Mouse (Mus musculus) heart, adult 11 months (tissue): ENCODE measurements at regions not wholly inside any gene's neighbourhood (a gene's known extent, or its start where the extent isn't known, plus 50 kb on each side); places are given as distances from the start of the nearest gene placed in this dataset.

ENCODE experiments used
- DNase-seq: peaks from one replicate; pipeline ENCODE4 v3.0.0; 2022

DNA sequence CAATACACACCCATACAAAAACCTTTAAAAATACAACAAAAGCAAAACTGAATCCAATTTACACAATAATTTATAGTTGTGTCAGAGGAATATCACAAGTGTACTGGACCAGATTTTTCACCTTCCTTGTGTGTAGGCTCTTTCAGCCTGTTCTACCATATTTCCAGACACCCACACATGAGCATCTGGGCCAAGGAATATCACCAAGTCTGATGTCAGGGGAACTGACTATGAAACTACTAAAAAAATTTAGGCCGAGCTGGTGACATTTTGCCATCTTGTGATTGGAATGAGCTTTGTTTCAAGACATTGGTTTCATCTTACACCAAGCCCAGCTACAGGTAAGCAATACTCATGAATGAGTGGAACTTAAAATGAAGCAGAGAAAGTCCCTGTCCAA is 234.9 kb upstream of the Emcn start:
- DNase-seq = no peak

DNA sequence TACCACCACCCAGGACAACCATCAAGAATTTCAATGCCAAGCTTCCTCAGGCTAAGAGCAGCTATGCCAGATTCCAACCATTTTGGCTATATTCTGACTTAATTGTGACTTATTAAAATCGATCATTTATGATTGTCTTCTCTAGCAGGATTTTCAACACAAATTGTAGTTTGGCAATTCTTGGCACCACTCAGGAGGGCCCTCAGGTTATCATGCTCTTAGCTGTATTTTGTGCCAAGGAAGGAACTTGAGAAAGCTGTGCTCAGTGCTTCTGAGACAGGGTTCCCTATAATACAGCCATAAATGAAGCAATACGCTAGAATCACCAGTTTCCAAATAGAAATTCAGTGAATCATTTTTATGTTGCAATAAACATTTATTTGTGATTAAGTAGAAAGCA is 232.7 kb upstream of the Emcn start:
- DNase-seq = no peak

DNA sequence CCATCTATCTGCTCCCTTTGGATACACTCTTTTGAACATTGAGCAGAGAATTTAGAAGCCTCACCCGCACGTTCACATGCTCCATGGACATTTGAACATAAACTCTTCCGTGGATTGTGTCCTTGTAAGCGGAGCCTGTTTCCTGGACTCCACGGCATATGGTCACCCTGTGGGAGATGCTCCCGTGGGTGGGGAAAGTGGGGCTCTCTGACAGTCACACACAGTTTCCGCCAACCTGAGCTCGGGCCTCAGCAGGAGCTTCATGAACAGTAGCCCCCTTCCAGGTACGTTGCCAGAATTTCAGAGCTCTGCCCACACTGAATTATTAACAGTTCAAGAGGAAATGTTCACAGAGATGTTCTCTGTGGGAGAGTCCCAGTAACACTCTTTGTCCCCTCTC is 231.1 kb upstream of the Emcn start:
- no peak for DNase-seq

DNA sequence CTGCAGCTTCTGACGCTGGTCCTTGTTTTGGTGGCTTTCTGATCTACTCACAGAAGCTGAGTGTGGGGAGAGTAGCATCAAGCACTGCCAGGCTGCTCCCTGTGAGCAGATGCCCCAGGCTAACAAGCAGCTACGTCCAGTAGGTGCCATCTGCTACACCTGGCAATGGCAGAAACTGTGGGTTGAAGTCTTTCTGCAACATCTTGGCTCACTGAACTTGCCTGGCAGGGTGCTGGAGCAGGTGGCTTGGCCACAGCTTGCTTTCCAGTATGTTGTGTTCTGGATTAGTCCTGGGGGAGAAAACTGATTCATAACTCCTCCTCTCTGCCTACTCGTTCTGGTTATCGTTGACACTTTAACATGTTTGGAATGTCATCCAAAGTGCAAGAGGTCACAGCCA is 230.4 kb upstream of the Emcn start:
- DNase-seq = no peak

DNA sequence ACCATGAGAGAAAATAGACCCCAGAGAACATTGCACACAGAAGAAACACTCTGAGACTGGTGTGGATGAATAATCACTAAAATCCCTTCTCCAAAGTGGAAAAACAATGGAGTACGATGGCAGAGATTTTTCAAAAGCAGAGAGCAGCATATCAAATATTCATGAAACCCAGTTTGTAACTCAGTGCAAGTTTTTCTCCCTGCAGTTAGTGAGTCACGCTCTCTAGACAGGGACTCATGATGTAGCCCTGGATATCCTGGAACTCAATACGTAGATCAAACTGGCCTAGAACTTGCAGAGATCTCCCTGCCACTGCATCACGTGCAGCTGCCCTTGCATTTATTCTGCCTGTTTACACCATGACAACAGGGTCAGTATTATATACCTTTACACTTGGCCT is 210.9 kb upstream of the Emcn start:
- DNase-seq = no peak

DNA sequence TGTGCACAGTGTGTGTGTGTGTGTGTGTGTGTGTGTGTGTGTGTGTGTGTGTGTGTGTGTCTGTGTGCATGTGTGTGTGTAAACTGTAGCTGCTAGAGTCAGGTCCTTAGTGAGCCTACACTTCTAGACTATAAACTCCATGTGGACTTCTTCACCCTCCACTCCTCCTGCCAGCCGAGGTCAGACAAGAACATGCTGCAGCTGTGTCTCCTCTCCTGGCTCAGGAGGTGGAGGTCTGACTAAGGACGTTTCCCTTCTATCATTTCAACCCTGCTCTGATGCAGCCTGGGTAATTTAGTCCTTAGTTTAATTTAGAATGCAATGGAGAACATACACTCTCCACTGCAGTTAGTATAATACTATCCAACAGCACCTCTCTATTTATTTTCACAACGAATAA is 198.8 kb upstream of the Emcn start:
- DNase-seq = no peak

DNA sequence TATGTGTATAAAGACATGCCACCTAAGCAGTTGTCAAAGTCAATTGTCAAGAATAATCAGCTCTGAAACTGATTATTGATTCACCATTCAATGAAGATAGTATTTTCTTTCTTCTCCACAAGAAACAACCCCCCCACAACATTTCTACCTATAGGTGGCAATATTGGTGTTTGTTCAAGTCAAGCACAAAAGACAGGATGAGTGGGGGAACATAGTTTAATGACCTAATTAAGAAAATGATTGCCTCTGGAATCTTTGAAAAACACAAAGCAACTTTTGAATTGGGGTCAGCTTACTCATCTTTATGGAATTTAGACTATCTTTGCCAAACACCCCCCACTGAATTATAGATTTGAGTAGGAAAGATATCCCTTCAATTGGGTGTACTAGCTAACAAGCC is 194.8 kb upstream of the Emcn start:
- no peak for DNase-seq

DNA sequence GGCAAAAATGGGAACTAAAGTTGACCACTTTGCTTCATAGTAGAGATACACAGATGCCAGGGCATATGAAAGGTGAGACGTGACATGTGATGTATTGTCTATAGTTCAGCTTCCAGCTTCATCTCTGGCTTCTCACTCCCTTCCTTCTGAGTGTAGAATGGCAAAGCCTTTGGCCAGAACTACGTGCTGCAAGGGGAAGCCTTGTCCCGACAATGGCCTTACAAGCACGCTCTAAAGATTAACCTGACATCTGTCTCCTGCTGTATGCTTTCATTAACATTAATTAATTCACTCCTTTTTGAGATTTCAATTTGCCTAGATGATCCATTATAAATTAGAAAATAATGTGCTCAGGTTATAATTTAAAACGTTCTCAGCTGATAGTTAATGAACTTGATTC is 193.5 kb upstream of the Emcn start:
- DNase-seq = no peak

DNA sequence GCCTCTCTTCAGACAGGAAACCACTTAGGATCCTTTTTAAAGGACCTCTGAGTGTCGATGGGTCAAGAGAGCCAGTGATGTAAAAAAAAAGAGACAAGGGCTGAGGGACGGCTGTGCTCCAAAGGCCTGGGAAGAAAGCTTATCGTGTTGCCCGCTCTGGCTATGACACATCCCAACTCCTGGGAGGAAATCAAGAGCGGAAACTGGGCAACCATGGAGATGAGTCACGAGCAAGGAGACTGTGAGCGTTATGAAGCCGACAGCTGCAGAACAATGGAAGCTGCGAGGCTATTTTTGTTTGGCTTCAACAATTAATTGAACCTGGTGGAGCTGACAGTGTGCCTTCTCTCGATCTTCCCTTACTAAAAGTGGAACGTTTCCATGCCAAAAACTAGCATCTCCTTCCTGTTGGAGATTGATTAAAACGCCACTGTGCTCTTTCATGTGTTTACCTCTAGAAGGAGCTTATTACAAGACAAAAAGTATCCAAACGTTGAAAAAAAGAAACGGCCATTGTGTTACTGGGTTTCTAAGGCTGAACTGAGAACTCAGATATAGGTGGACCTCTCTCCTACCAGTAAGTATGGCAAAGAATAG is 190.4 kb upstream of the Emcn start:
- DNase-seq = peak; percentile 98

DNA sequence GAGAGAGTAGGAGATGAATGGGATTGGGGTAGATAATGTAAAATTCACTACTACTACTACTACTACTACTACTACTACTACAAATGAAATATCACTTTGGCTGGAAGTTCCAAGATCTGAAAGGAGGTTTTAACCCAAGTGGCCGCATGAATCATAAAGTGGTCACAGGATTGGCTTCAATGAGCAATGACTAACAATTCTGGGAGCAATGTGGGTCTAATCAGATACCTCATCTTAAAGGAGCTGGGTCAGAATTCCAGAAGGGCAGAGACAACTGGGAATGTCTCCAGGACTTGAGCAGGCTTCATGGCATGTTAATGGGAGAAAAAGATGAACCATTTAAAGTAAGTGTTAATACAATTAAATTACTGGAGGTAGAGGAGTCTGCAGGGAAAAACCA is 189.4 kb upstream of the Emcn start:
- DNase-seq = no peak

DNA sequence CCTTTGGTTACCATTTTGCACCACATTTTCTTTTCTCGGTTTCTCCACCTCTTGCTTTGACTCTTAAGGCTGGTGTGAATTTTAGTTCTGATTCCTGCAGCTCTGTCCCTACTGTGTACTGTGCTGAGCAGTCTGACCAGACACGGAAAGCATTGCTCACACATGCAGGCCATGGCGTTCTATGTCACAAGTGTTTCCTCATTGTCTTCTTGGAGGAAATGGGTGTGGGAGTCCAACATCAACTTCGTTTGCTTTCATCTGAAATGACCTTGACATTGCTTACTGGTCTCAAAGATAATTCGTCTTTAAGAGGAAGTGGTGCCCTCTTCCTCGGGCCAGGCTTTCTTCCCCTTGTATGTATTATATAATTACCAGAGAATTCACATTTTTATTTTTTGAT is 187.6 kb upstream of the Emcn start:
- DNase-seq = peak; percentile 91

DNA sequence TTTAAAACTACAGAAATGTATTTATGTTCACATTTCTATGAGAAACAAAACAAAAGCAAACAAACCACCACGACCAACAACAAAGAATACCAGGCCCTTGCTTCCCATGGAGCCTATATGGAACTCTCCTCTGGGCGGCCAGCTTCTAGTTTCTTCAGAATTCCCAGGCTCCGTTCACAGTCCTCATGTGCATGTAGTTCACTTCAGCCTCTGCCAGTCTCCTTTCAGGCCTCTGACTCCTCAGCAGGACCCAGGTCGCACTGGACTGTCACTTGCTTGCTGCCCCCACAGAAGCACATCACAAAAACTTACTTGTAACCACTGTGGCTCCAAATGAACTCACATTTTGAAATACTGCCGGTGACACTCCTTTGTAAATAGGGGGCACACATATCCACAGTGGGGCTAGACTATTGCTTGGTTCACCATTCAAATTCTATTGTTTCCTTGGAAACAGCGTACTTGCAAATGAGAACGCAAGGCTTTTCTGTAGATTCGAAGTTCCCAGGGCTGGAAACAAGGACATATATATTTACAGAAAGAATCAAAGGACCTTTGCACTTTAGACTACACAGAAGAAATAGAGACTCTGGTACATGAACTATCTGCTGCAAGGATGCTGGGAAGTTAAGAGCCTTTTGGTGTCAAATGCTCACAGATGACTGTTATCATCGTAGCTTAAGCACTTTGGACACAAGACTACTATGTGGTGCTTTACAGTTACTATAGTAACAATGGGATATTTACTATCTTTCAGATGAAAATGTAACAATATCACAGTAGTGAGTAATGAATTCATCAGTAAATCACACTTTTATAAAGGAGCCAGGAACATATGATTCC is 186.4 kb upstream of the Emcn start:
- no peak for DNase-seq

DNA sequence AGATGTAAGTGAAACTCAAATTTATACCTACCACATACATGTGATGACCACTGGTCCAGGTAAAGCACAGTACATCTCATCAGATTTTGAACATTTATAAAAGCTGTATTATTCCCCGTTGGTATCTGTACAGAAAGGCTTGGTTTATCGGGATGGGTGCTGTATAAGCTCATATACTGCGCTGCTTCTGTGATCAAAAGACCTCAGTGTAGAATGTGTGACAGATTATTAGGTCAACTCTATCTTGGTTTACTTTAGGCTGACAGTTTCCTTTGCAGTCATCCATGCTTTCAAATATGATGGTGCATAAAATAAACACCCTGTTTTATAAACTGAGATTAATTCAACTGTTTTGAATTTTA is 185.8 kb upstream of the Emcn start:
- no peak for DNase-seq

DNA sequence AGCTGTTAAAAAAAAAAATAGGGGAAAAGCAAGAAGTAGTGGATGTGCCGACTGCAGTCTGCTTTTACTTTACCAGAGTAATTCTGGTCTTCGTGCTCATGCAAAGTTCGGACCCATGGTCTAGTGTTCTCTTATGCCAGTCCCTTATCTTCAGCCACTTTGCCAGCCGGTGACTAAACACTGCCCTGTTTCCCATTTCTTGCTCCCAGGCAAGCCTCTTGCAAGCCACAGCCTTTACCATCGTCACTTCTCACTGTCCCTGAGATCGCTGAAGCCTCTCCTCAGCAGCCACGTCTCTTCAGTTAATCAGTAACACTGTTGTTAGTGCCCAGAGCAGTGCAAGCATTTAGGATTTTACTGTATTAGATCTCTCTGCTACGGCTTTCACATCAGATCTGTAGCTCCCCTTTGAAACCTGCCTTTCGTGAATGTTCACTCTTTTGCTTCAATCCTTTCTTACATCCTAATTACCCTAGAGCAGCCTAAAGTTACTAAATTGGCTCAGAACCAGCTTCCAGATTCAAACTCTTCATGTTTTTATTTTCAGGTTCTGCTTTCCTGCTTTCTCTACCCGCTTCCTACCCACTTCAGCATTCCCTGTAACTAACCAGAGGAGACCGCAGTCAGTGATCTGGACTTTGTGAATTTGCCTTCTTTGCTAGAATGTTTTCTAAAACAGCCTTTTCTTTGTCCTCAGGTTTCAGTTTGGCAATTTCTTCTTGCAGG is 184.5 kb upstream of the Emcn start:
- DNase-seq = no peak

DNA sequence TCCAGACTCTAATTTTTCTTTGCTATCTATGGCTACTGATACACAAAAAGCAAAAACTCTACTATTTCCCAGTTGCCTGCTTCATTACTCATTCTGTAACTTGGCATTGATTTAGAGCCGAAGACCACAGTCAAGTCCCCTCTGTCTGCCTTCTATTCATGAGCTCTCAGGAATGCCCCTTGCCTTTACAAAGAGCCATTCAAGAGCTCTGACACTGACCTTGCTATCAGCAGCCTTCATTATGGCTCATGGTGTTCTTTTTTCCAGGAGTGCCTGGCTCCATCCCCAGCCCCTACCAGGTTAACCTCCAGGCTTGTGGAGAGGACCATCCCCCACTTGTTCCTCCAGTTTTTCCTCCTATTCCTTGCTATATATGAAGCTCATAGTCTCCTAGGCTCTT is 151.8 kb upstream of the Emcn start:
- no peak for DNase-seq

DNA sequence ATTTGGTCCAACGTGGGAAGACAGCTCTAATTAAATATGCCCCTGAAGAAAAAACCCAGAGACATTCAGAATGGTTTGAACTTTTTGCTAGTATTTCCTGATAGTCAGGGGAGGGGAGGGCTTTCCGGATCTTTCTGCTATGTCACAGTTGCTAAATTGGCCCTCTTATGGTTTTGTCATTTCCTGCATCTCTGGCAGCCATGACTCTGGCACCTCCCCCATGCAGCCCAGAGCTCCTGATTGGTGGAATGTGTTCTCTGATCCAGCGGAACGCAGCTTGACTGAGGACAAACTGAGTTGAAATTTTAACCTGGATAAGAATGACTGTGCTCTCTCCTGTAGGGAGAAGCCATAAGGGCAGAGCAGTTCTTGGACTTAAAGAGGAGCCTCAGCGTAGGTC is 150.4 kb upstream of the Emcn start:
- DNase-seq = peak; percentile 86

DNA sequence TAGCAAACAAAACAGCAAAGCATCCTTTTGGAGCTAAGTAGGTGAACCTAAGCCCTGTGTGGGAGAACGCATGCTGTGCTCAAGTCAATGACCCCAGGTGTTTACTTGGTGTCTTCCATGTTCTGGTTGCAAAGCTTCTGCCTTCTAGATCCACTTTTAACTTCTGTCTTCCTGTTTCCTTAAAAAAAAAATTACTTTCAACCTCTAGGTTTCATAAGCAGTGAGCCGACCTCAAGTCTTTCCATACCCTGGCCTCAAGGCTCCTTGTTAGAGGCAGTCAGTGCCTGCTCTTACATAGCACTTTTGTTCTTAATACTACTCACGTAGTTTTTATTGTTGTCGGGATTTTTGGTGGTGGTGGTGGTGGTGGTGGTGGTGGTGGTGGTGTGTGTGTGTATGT is 149.9 kb upstream of the Emcn start:
- DNase-seq = no peak

DNA sequence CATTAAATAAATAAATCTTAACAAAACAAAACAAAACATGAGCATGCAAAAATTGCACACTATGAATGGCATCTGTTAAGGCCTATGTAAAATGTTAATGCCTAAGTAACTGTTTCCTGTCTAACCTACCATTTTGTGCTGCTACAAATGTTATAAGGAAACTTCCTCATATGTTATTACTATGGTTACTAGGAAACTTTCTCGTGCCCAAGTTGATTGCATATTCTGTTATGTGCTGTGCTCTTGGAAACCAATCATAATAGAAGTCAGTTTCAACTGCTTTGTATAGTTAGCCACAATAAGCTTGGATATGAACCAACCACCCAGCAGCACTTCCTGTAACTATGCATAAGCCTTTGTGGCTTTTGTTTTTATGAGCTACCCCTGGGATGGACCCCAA is 147.0 kb upstream of the Emcn start:
- DNase-seq = no peak

DNA sequence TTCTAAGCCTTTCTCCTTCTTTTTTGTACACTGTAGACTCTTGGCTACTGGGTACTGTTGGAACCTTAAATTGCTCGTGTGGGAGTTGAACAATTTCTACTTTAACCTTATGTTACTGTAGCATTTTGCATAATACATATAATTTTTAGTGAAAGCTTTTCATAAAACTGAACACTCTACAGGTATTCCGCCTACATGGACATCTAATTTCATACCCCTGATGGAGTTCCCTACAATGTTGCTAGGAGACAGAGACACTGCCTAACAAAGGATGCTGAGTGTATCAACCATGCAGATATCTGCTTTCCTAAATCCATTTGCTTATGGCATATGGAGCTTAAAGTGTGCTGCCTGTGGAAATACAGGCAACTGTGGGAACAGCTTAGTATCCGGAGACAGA is 129.2 kb upstream of the Emcn start:
- no peak for DNase-seq

DNA sequence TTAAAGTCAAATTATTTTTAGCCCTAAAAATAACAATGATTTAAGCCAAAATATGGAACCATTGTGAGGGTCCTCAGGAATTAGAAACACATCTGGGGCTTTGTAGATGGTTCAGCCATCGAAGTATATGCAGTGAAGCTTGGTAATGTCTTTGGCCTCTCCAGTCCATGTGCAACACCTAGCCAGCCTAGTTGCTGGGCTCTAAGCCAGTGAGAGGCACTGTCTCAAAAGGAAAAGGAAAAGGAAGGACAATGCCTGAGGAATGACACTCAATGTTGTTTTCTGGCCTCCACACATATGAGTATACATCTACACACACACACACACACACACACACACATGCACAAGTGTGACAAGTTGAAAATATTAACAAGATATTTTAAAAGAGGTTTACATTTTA is 124.8 kb upstream of the Emcn start:
- no peak for DNase-seq

DNA sequence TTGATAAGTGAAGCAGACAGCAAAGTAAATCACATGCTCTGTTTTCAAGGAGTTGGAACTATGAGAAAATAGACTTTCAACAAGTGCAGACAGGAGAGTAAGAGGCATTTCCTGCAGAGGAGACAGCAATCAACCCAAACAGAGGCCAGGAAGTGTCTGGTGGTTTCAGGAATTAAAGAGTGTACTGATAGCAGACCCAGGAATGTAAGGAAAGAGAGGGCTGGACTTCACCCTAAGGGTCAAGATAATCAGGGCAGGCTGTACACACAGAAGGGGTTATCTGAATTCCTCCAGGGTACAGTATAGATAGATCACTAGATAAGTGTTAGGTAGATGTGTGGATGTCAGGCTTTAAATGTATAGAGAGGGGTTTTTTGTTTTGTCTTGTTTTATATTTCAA is 123.6 kb upstream of the Emcn start:
- peak; percentile 52 for DNase-seq

DNA sequence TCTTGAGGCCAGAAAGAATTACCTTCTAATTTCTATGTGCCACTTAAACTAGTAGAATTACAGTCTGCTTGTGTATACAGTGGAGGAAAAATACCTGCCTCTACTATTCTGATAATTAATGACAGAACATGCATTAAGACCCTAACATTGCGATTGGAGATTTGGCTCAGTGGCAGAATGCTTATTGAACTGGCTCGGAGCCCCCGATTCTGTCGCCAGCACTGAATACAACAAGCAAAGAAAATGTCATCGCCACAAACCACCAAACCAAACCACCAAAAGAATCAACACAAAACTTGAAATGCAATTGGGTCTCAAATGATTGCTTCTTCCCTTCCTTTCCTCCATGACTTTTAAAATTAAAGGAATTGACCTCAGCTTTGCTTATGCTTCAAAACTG is 122.9 kb upstream of the Emcn start:
- DNase-seq = no peak

DNA sequence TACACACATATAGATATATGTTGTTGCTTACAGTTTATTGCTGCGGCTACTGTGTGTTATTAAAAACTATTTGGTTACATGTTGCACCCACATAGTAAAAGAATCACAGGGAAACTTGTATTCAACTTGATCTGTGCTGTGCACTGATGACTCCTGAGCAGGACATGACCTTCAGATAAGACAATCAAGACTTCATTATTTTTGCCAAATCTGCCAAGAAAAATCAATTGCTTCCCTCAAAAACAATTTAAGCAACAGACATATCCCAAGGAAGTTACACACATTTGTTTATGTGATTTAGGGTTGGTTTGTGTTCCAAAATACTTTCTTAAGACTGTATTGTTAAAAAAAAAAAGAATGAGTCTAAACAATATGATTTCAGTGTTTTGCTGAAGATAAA is 114.7 kb upstream of the Emcn start:
- peak; percentile 40 for DNase-seq

DNA sequence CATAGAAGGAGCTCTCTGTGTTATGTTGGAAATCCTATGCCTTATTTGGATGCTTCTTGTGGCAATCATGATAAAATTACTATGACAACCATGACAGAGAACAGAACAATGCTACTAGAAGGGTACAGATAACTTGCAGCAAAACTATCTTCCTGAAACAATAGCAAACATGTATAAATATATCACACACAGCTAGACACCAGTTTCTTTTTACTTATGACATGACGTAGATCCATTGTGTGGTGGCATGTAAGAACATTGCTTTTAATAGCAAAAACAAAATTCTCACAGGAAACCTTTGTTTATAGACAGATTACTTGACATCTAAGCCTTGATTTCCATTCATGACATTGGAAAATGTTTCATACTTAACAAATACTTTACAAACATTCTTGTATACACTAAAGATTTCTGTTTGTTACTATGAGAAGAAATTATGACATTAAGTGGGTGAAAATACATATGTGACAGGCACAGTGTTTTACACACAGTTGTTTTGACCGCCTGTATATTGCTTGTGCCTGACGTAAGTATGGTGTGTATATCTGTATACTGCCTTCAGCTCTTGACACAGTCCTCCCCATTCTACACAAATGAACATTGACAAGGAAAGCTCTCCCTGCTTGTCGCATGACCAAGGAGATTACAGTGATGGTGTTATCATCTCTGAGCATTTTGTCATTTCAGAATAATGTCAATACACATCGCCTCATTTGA is 113.6 kb upstream of the Emcn start:
- no peak for DNase-seq
